Mouse (Mus musculus): Measurements from ENCODE around the gene Cldn13. TPM values are rescaled to one million over a fixed set of nuclear protein-coding genes. Genes with fewer than 3 reads are reported as not detected.
"Not testable (repeated sequence)": the region's sequence is repeated elsewhere in the genome, so short reads cannot be mapped to it uniquely, and the experiment has no call there.

Gene Cldn13
- total RNA-seq (2022), result not detected

DNA sequence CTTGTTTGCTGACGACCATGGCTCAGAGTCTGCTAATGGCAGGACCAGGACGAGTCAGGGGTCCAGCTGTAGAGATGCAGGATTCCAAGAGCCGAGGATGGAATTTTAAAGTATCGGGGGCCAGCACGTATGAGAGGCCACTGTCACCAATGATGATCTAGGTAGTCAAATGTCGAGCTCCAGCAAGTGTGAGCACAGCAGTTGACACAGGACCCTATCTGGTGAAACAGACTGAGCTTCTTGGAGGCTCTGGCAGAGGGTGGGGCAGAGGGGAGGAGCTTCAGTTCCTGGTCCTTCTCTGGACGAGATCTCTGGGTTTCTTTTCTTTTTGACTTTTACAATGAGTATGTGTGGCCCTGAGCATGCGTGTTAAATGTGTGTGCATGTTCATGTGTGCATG lies at the start of gene Cldn13:
Gene Cldn13, minus strand, starts transcription at position 216 of the 400 bp plus-strand sequence.
- no peak for DNase-seq (ENCODE audit: low spot score in 2 of 2)

- not testable (repeated sequence) for DNase-seq (ENCODE audit: low spot score in 2 of 2)
Observed at GRCm38 (mm10) chr5:134964655-134965054, 49.3 kb upstream of the Cldn13 start.

GRCm38 (mm10) chr5:134963546-134963945 lies 48.2 kb upstream of the Cldn13 start:
- DNase-seq (ENCODE audit: low spot score in 2 of 2), result no peak

DNA sequence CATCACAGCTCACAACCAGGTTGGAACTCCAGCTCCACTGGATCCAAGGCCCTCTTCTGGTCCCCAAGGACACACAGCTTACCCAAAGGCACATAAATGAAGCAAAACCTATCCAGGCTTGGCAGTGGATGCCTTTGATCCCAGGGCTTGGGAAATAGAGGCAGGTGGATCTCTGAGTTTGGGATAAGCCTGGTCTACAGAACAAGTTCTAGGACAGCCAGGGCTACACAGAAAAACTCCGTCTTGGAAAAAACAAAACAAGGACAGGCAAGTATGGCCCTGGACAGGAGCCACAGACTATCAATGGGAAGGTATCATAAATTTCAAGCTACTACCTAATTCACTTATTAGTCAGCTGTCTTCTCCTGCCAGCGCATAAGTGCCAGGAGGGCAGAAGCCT lies 46.2 kb upstream of the Cldn13 start:
- DNase-seq (ENCODE audit: low spot score in 2 of 2), result no peak

- DNase-seq (ENCODE audit: low spot score in 2 of 2), result no peak
Observed at GRCm38 (mm10) chr5:134960430-134960829, 45.1 kb upstream of the Cldn13 start.

DNA sequence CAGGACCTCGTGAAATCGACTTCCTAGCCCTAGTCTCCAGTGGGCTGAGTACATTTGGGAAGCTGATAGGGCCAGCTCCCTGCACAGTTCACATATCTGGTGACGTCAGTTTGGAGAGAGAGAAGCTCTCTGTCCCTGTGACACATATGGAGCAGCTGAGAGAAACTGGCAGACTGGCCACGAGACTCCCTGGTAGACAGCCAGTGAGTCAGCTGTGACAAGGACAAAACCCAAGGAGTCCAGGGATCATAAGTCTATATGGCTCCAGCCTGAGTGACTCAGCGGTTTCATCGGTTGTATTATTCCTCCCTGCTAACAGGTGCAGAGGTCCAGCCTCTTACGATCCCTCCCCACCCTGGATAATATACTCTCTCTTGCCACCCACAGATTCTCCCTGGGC lies 43.8 kb upstream of the Cldn13 start:
- DNase-seq (ENCODE audit: low spot score in 2 of 2), result peak; percentile 22 to 25

GRCm38 (mm10) chr5:134955491-134955890 lies 40.2 kb upstream of the Cldn13 start:
- no peak for DNase-seq (ENCODE audit: low spot score in 2 of 2)

- no peak for DNase-seq (ENCODE audit: low spot score in 2 of 2)
Observed at GRCm38 (mm10) chr5:134951053-134951884, 35.9 kb upstream of the Cldn13 start.

DNA sequence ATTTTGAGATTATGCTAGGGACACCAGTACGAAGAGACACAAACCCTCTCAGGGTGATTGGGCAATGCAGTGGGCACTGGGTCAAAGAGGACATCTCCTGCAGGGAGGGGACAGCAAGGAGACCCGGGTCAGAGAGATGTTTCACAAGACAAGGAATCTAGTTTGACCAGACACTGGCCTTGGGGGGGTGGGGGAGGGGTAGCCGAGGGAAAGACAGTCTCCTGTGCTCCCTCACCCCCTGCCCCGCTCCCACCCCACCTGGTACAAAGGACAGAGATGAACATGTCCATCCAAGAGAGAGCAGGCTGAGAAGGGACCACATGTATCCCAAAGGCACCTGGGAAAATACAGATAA lies 32.7 kb upstream of the Cldn13 start:
- no peak for DNase-seq (ENCODE audit: low spot score in 2 of 2)

DNA sequence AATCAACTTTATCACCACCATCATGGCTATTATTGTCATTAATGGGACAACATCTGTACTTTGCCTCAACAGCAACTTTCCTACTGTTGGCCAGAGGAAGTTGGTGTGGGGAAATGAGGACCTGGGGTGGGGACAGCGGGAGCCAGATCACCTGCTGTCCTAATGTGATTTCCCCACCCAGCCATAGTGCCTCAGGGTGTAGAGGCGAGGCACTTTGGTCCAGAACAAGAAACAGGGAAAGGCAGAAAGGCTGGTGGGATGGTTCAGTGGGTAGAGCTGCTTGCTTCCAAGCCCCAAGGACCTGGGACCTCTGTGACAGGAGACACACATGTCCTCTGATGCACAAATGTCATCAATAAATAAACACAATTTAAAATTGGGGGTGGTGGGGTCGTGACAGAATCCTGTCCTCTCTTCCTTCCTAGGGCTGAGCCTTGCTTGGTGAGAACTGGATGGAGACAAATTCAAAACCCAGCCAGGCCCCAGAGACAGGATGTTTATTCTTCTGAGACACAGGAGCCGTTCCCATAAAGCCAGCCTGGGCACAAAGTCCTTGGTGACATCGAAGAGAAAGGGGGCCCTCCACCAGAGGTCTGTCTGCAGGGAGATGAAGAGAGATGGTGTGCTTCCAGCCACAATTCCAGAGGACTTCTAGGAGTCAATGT lies 32.2 kb upstream of the Cldn13 start:
- DNase-seq (ENCODE audit: low spot score in 2 of 2), result no peak

DNA sequence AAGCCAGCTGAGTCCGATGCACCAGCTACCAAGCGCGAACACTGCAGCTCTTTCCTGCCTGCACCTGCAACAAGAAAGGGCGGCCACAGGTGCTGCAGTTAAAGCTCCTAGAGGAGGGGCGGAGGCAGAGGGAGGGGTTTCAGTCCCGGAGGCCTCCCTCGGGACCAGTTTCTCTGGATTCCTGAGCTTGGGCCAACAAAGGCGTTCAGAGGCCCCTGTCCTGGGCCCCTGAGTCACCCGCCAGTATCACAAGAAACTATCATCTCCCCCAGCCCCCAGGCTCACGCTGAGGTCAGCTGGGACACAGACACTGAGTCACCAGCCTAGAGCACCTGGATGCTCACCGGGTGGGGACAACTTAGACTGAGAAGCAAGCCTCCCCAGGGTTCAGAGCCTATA lies 31.5 kb upstream of the Cldn13 start, which contains the start of gene Cldn4:
Gene Cldn4, minus strand, starts transcription at position 78 of the 399 bp plus-strand sequence.
- no peak for DNase-seq (ENCODE audit: low spot score in 2 of 2)

- no peak for DNase-seq (ENCODE audit: low spot score in 2 of 2)
Observed at GRCm38 (mm10) chr5:134946063-134946856, 30.9 kb upstream of the Cldn13 start.

DNA sequence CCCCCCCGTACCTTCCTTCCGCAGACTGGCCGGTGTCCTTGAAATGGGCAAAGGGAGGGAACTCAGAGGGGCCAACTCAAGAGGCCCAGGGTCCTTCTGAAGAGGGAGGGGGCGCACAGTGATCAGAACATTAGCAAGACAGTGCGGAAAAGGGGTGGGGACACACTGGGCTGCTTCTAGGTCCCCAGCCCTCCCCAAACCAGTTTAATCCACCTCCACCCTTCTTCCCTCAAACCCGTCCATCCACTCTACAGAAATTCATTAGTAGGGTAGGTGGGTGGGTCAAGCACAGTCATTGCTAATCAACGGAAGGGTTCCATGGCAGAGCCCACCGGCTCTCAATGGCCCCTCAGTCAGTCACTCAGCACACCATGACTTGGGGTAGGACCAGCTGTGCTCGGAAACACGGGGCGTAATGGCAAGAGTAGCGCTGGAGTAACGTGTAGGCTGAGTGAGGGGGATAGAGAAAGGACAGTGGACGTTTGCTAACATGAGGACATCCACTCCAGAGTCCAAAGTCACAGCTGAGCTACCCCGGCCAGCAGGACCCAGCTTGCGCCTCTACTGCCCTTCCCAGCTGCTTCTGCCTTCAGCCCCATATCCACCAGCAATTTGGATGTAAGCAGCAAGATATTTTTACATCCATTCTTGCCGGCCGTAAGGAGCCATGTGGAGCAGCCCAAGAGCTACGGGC lies 30.1 kb upstream of the Cldn13 start:
- no peak for DNase-seq (ENCODE audit: low spot score in 2 of 2)

- no peak for DNase-seq (ENCODE audit: low spot score in 2 of 2)
Observed at GRCm38 (mm10) chr5:134944179-134944578, 28.9 kb upstream of the Cldn13 start.

DNA sequence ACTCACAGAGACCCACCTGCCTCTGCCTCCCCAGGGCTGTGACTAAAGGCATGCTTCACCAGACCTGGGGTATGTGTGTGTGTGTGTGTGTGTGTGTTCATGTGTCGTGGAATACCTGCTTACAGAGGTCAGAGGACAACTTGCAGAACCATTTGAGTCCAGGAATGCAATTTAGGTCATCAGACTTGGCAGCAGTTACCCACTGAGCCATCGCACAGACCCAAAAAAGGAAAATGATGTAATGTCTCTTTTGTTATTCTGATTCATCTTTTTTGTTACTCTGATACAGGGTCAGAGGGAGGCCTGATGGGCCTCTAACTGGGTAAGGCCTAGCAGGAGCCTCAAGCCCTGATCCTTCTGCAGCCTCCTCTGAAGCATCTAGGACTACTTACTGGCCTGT lies 27.4 kb upstream of the Cldn13 start:
- DNase-seq (ENCODE audit: low spot score in 2 of 2), result no peak

GRCm38 (mm10) chr5:134941472-134942209 lies 26.3 kb upstream of the Cldn13 start:
- no peak for DNase-seq (ENCODE audit: low spot score in 2 of 2)

DNA sequence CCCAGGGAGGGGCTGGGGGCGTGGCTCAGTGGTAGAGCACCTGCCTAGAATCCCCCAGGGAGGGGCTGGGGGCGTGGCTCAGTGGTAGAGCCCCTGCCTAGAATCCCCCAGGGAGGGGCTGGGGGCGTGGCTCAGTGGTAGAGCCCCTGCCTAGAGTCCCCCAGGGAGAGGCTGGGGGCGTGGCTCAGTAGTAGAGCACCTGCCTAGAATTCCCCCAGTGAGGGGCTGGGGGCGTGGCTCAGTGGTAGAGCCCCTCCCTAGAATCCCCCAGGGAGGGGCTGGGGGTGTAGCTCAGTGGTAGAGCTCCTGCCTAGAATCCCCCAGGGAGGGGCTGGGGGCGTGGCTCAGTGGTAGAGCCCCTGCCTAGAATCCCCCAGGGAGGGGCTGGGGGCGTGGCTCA lies 24.2 kb upstream of the Cldn13 start:
- DNase-seq (ENCODE audit: low spot score in 2 of 2), result not testable (repeated sequence)

DNA sequence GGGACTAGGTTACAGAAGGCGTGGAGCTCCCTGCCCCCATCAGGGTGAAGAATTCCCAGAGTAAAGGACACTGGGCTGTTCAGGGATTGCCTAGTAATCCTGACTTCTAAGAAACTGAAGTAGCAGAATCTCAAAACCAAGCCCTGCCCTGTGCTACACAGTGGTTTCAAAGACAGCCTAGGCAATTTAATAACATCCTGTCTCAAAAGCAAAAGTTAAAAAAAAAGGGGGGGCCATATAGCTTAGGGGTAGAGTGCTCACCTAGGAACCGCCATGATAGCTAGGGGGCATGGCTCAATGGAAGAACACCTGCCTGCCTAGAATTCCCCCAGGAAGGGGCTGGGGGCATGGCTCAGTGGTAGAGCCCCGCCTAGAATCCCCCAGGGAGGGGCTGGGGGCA lies 23.7 kb upstream of the Cldn13 start:
- DNase-seq (ENCODE audit: low spot score in 2 of 2), result no peak

GRCm38 (mm10) chr5:134936626-134937185 lies 21.4 kb upstream of the Cldn13 start:
- no peak for DNase-seq (ENCODE audit: low spot score in 2 of 2)

DNA sequence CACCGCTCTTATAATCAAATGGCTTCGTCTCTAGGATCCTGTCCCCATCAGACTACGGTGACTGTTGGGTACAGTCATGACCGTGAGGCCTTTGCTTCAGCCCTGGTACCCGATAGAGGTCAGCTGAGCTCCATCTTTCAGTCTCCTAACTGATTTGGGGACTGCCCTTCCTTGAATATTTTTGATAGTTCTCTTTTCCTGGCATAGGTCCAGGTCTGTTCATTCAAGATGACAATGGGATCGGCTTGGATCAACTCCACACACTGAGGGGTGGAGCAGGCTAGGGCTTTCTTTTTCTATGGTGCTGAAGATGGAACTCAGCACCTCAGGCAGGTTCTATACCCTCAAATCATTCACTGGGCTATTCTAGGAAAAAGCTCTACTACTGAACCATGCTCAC lies 20.7 kb upstream of the Cldn13 start:
- DNase-seq (ENCODE audit: low spot score in 2 of 2), result no peak

All from gastrocnemius, adult 8-10 months (tissue).